Mouse (Mus musculus): ENCODE measurements around the gene Txnrd2. TPM values are rescaled to one million over a fixed set of nuclear protein-coding genes. Genes with fewer than 3 reads are reported as not detected.

The Txnrd2 gene
- total RNA-seq, 2 experiments from 2014 or later: 26.7 to 29.0 TPM

GRCm38 (mm10) chr16:18394056-18394455, 32.1 kb upstream of the Txnrd2 start:
- no peak for DNase-seq

GRCm38 (mm10) chr16:18394777-18395619, 31.2 kb upstream of the Txnrd2 start:
- peak; percentile 68 for DNase-seq

GRCm38 (mm10) chr16:18395620-18396036, 30.6 kb upstream of the Txnrd2 start:
- DNase-seq: peak; percentile 88

GRCm38 (mm10) chr16:18396201-18396600, 30.0 kb upstream of the Txnrd2 start:
- DNase-seq: peak; percentile 33

GRCm38 (mm10) chr16:18396791-18397621, 29.2 kb upstream of the Txnrd2 start:
- DNase-seq: no peak

GRCm38 (mm10) chr16:18400028-18400427, 26.2 kb upstream of the Txnrd2 start:
- no peak for DNase-seq

GRCm38 (mm10) chr16:18400472-18401216, 25.5 kb upstream of the Txnrd2 start:
- peak; percentile 45 for DNase-seq

GRCm38 (mm10) chr16:18403285-18403684, 22.9 kb upstream of the Txnrd2 start:
- DNase-seq: no peak

- DNase-seq: peak; percentile 18
Observed at GRCm38 (mm10) chr16:18405091-18405854, 20.9 kb upstream of the Txnrd2 start.

- DNase-seq: peak; percentile 16
Observed at GRCm38 (mm10) chr16:18405876-18406275, 20.3 kb upstream of the Txnrd2 start.

GRCm38 (mm10) chr16:18406293-18406692, 19.9 kb upstream of the Txnrd2 start:
- peak; percentile 74 for DNase-seq

GRCm38 (mm10) chr16:18407912-18408311, 18.3 kb upstream of the Txnrd2 start:
- DNase-seq: peak; percentile 66

GRCm38 (mm10) chr16:18409776-18410175, 16.4 kb upstream of the Txnrd2 start:
- DNase-seq: no peak

GRCm38 (mm10) chr16:18410418-18410817, 15.8 kb upstream of the Txnrd2 start:
- DNase-seq: no peak

- no peak for DNase-seq
Observed at GRCm38 (mm10) chr16:18411026-18411649, 15.0 kb upstream of the Txnrd2 start.

GRCm38 (mm10) chr16:18411802-18412476, 14.2 kb upstream of the Txnrd2 start:
- DNase-seq: peak; percentile 72

- DNase-seq: no peak
Observed at GRCm38 (mm10) chr16:18413032-18413816, 13.0 kb upstream of the Txnrd2 start.

- DNase-seq: peak; percentile 64
Observed at GRCm38 (mm10) chr16:18416094-18416761, 10.0 kb upstream of the Txnrd2 start.

- DNase-seq: no peak
Observed at GRCm38 (mm10) chr16:18416837-18417236, 9.3 kb upstream of the Txnrd2 start.

All from heart, postnatal 4 days (tissue).